Mouse (Mus musculus): ENCODE data around the gene Sec61a1. TPM values are rescaled to one million over a fixed set of nuclear protein-coding genes. Genes with fewer than 3 reads are reported as not detected.
A peak's percentile ranks its signal among the peaks of the same experiment; 100 is the strongest.

The Sec61a1 gene
- polyA plus RNA-seq, 1 experiment from 2014 or later = 176 TPM

GRCm38 (mm10) chr6:88485378-88485777, 33.3 kb downstream of the Sec61a1 start:
- Histone ChIP-seq H3K9ac (replicated peaks) (no peak overlapping the region), H3K27ac (no peak overlapping the region), H3K4me1 (replicated peaks) (no peaks in the 10 kb centered on the region), H3K4me2 (replicated peaks) (no peak overlapping the region), H3K36me3 (peaks cover 87% of the 10 kb centered on the region), H3K27me3 (no peaks in the 10 kb centered on the region), H3K9me3 (no peaks in the 10 kb centered on the region), H3K4me3 (replicated peaks) (no peak overlapping the region)
- 93% methylated on average over 6 of the region's 6 CpGs for WGBS
- ATAC-seq = no peak

DNA sequence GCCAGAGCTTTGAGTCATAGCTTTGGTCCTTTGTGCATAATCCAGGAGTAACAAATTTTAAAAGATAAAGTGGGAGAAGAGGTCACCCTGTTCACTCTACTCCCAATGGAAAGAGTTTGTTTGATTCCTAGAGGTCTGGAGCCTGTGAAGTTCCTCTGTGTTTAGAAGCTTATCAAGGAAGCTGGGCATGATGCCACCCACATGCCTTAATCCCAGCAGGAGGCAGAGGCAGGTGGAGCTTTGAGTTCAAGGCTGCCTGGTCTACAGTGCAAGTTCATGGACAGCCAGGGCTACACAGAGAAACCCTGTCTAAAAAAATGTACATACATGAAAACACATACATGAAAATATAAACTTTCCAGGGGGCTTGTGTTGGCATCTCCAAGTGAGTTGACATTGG, 34.8 kb downstream of the Sec61a1 start:
- ATAC-seq = no peak
- H3K27me3 ChIP-seq = no peaks in the 10 kb centered on the region
- H3K36me3 ChIP-seq = peaks cover 96% of the 10 kb centered on the region
- H3K9me3 ChIP-seq = no peaks in the 10 kb centered on the region
- H3K4me1 ChIP-seq (replicated peaks) = no peaks in the 10 kb centered on the region
- H3K27ac ChIP-seq = no peak overlapping the region
- no peak overlapping the region for H3K4me3 ChIP-seq (replicated peaks)
- H3K9ac ChIP-seq (replicated peaks) = no peak overlapping the region
- H3K4me2 ChIP-seq (replicated peaks) = no peak overlapping the region

DNA sequence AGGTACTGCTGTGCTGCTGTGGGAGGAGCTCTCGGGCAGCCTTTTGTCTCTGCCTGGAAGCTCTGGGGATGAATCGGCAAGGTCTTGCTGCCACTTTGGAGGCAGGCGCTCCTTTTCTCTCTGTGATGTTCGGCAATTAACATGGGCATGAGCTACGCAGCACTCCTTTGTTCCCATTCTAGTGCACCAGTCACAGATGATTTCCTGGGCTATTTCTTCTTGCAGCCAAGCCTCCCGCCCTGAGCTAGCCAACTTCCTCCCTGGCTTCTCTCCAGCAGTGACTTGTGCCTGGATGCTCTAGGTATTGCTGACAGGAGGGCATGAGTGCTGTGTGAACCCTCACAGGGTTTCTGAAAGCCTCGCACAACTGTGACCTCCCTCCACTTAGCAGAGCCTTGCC, 35.6 kb downstream of the Sec61a1 start:
- Histone ChIP-seq H3K4me2 (replicated peaks) (no peak overlapping the region), H3K4me1 (replicated peaks) (no peaks in the 10 kb centered on the region), H3K9me3 (no peaks in the 10 kb centered on the region), H3K9ac (replicated peaks) (no peak overlapping the region), H3K27me3 (no peaks in the 10 kb centered on the region), H3K36me3 (peaks cover 96% of the 10 kb centered on the region), H3K4me3 (replicated peaks) (no peak overlapping the region), H3K27ac (no peak overlapping the region)
- no peak for ATAC-seq
- WGBS = 74% methylated on average over 7 of the region's 7 CpGs

- Histone ChIP-seq H3K27ac (no peak overlapping the region), H3K9ac (replicated peaks) (no peak overlapping the region), H3K4me2 (replicated peaks) (no peak overlapping the region), H3K36me3 (peaks cover 94% of the 10 kb centered on the region), H3K4me1 (replicated peaks) (no peaks in the 10 kb centered on the region), H3K9me3 (no peaks in the 10 kb centered on the region), H3K4me3 (replicated peaks) (no peak overlapping the region), H3K27me3 (no peaks in the 10 kb centered on the region)
- no peak for ATAC-seq
- 68% methylated on average over 6 of the region's 6 CpGs for WGBS
These were observed 38.3 kb downstream of the Sec61a1 start for GRCm38 (mm10) chr6:88480421-88480820.

- no peaks in the 10 kb centered on the region for H3K27me3 ChIP-seq
- H3K9me3 ChIP-seq = no peaks in the 10 kb centered on the region
- peaks cover 71% of the 10 kb centered on the region for H3K36me3 ChIP-seq
- H3K4me2 ChIP-seq (replicated peaks) = no peak overlapping the region
- H3K4me3 ChIP-seq (replicated peaks) = no peak overlapping the region
- ATAC-seq = no peak
- 70% methylated on average over 6 of the region's 6 CpGs for WGBS
- no peak overlapping the region for H3K27ac ChIP-seq
- no peak overlapping the region for H3K9ac ChIP-seq (replicated peaks)
- H3K4me1 ChIP-seq (replicated peaks) = peaks cover 16% of the 10 kb centered on the region
These were observed 48.8 kb downstream of the Sec61a1 start for GRCm38 (mm10) chr6:88469878-88470277.

DNA sequence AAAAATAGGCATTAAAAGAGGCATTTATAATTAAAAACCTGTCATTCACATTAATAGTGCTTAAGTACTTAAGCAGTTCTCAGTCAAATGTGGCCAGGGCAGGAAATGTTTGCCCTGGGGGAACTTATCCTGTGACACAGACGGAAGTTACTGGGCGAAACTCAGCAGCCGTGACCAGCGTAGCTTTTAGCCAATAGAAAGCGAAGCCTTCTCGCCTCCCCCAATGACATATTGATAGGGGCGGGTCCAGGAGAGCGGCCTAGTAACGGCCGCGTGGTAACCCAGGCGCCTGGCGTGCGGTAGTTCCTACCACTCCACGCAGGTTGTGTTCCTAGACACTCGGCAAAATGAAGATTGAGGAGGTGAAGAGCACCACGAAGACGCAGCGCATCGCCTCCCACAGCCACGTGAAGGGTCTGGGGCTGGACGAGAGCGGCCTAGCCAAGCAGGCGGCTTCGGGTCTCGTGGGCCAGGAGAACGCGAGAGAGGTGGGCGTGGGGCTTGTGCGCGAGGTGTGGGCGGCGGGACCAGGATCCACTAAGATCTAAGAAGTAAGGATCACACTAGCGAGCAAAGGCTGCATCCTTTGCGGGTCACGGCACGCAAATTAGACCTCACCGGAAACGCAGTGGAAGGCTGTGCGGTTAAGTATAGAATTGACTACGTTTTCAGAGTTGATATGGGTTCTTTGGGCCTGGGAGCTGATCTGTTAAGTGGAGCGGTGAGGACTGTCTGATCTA, 53.4 kb downstream of the Sec61a1 start, which contains the start of gene Ruvbl1:
Gene Ruvbl1, plus strand, starts transcription at position 229 of the 740 bp plus-strand sequence.
- Histone ChIP-seq H3K4me1 (replicated peaks) (peaks cover 16% of the 10 kb centered on the region), H3K36me3 (peaks cover 26% of the 10 kb centered on the region), H3K9ac (replicated peaks) (peak within 1 kb of the TSS; percentile 78), H3K4me3 (replicated peaks) (peak within 1 kb of the TSS; percentile 76), H3K9me3 (no peaks in the 10 kb centered on the region), H3K27ac (no peak within 1 kb of the TSS), H3K27me3 (no peaks in the 10 kb centered on the region), H3K4me2 (replicated peaks) (peak within 1 kb of the TSS; percentile 87)
- WGBS = under 1% methylated on average over 42 of the region's 42 CpGs
- peak; percentile 100 for ATAC-seq

DNA sequence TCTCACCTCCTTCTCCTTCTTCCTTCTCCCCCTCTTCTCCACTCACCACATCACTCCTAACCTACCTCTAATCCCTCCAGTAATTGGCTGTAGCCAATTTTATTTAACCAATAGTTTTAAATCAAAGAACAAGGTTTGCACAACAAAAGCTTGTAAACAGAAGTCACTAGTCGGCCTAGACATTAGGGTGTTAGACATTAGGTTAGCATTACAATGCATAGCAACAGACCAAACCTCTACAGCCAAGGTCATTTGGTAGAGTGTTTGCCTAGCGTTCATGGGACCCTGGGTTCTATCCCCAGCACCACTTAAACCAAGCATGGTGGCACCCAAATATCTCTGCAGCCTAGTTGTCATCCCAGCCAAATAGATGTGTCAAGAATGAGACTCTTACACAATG, 64.2 kb downstream of the Sec61a1 start:
- H3K9ac ChIP-seq (replicated peaks) = no peak overlapping the region
- H3K9me3 ChIP-seq = no peaks in the 10 kb centered on the region
- WGBS = 70% methylated on average over 2 of the region's 2 CpGs
- ATAC-seq = no peak
- no peak overlapping the region for H3K4me2 ChIP-seq (replicated peaks)
- H3K36me3 ChIP-seq = no peaks in the 10 kb centered on the region
- H3K27ac ChIP-seq = no peak overlapping the region
- H3K4me3 ChIP-seq (replicated peaks) = no peak overlapping the region
- H3K27me3 ChIP-seq = 0 out of 2 replicates have a peak, but pooled peaks cover 7% of the 10 kb centered on the region
- no peaks in the 10 kb centered on the region for H3K4me1 ChIP-seq (replicated peaks)

Other genes starting within 250 kb of the Sec61a1 start
- 25.9 and 28.7 TPM in 2 replicates for gene Eefsec, start 72.4 kb downstream of the Sec61a1 start, polyA plus RNA-seq (2015; fragmentation: Nextera tagmentation; extraction: Ambion mirVana)
- gene Ruvbl1, start 53.5 kb downstream of the Sec61a1 start, polyA plus RNA-seq (2015; fragmentation: Nextera tagmentation; extraction: Ambion mirVana) = 111 and 112 TPM in 2 replicates
- gene Kbtbd12, start 119.0 kb upstream of the Sec61a1 start, polyA plus RNA-seq (2015; fragmentation: Nextera tagmentation; extraction: Ambion mirVana) = not detected in 2 replicates
- 5.3 and 7.4 TPM in 2 replicates for gene Mgll, start 205.5 kb upstream of the Sec61a1 start, polyA plus RNA-seq (2015; fragmentation: Nextera tagmentation; extraction: Ambion mirVana)

All from midbrain, embryonic 13.5 days (tissue).